Mouse (Mus musculus) hindbrain, embryonic 16.5 days (tissue): ENCODE results near the gene Mrnip. TPM values are rescaled to one million over a fixed set of nuclear protein-coding genes. Genes with fewer than 3 reads are reported as not detected.

Experiments
- ATAC-seq: fragments of 200-750 bp; cut with Nextera tagmentation; 2 replicates; pipeline ENCODE4 v1.8.0; 2017; ENCODE audit warnings: moderate TSS enrichment, moderate library complexity
- H3K27ac ChIP-seq: fragments of 300-500 bp; sonication (generic); 2 replicates; pipeline ENCODE4 v1.5.1; 2014; ENCODE audit warnings: low read depth, mild to moderate bottlenecking, control low read depth, low read length, moderate library complexity
- H3K27me3 ChIP-seq: fragments of 300-500 bp; sonication (generic); replicated peaks from 2 replicates; pipeline ENCODE4 v1.6.1; 2014; ENCODE audit warnings: low read length; ENCODE audit not compliant: control insufficient read depth, insufficient read depth
- H3K36me3 ChIP-seq: fragments of 300-500 bp; sonication (generic); 2 replicates; pipeline ENCODE4 v1.6.1; 2014; ENCODE audit warnings: mild to moderate bottlenecking, low read length, moderate library complexity, mixed read lengths; ENCODE audit not compliant: control insufficient read depth, insufficient read depth
- H3K4me1 ChIP-seq: fragments of 300-500 bp; sonication (generic); 2 replicates; pipeline ENCODE4 v1.6.1; 2014; ENCODE audit warnings: low read depth, low read length; ENCODE audit not compliant: control insufficient read depth, insufficient read depth
- H3K4me2 ChIP-seq: fragments of 300-500 bp; sonication (generic); 2 replicates; pipeline ENCODE4 v1.6.1; 2014; ENCODE audit warnings: mild to moderate bottlenecking, low read length, control low read depth, moderate library complexity
- H3K4me3 ChIP-seq: fragments of 300-500 bp; sonication (generic); 2 replicates; pipeline ENCODE4 v1.5.1; 2014; ENCODE audit warnings: mild to moderate bottlenecking, low read length, control low read depth, moderate library complexity
- H3K9ac ChIP-seq: fragments of 300-500 bp; sonication (generic); 2 replicates; pipeline ENCODE4 v1.6.1; 2014; ENCODE audit warnings: low read depth, mild to moderate bottlenecking, control low read depth, low read length, moderate library complexity
- H3K9me3 ChIP-seq: fragments of 300-500 bp; sonication (generic); 2 replicates; pipeline ENCODE4 v1.6.1; 2014; ENCODE audit warnings: mild to moderate bottlenecking, low read length, moderate library complexity; ENCODE audit not compliant: control insufficient read depth
- WGBS: fragments of 180-500 bp; shearing (Covaris S2); extraction: QIAGEN DNeasy Blood & Tissue Kit; methylation state at CpG from one replicate; pipeline ENCODE4 v1.1.7; 2014; 5-methylcytosine and 5-hydroxymethylcytosine counted together
- microRNA-seq: library from miRNA; unstranded; fragments of <30 nt; microRNA quantifications from one replicate; pipeline ENCODE4, GENCODE M21; 2017
- polyA plus RNA-seq: library from polyadenylated mRNA; unstranded; fragments of >200 nt; fragmentation: Nextera tagmentation; extraction: Ambion mirVana; gene quantifications from 2 replicates; pipeline ENCODE4 v1.2.1, GENCODE M21; 2015

Mrnip gene
- polyA plus RNA-seq, 1 experiment from 2014 or later, result 39.1 TPM

DNA sequence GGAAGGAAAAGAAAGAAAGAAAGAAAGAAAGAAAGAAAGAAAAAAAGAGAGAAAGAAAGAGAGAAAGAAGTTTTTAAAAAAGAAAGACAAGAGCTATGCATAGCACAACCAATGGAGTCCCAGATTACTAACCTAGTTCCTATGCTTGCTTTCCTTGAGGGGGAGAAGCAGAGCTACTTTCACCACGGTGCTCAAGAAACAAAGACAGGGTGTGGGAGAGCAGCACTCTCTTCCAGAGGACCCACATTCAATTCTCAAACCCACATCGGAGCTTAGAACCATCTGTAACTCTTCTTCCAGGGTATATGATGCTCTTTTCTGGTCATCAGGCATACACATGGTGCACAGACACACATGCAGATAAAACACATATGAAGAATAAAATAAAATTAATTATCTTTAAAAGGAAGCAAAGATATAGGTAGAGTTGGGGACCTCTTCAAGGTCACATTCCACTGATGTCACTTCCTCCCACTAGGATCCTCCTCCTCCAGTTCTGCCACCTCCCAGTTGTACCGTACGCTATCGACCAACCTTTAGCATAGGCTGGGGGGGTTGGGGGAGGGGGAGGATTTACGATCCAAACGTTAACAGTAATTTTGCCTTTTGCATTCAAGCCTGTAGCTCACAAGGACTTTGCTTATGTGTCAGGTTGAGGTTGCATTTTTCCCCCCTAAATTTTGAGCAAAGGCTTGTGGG, 74.4 kb downstream of the Mrnip start:
- 82% methylated on average over 7 of the region's 7 CpGs for WGBS
- Histone ChIP-seq H3K36me3 (no peaks in the 10 kb centered on the region), H3K9ac (no peak overlapping the region), H3K4me1 (no peaks in the 10 kb centered on the region), H3K9me3 (no peaks in the 10 kb centered on the region), H3K4me2 (no peak overlapping the region), H3K27ac (no peak overlapping the region), H3K4me3 (no peak overlapping the region), H3K27me3 (no peaks in the 10 kb centered on the region)
- ATAC-seq, result no peak

Small RNA genes within 50 kb of the gene (microRNA-seq; reads per million reads assigned to microRNA genes)
- gene Mir6919, result 1.2 reads per million

Other genes starting within 250 kb of the Mrnip start
- gene Rnf130, start 149.1 kb upstream of the Mrnip start, polyA plus RNA-seq, result 32.6 and 46.6 TPM in 2 replicates
- 36.0 and 41.9 TPM in 2 replicates for gene Tbc1d9b, start 43.0 kb upstream of the Mrnip start, polyA plus RNA-seq
- gene Sqstm1, start 36.4 kb downstream of the Mrnip start, polyA plus RNA-seq, result 448 and 480 TPM in 2 replicates
- gene Mgat4b, start 36.4 kb downstream of the Mrnip start, polyA plus RNA-seq, result 15.6 and 30.9 TPM in 2 replicates
- gene Ltc4s, start 64.2 kb downstream of the Mrnip start, polyA plus RNA-seq, result 2.2 and 3.4 TPM in 2 replicates
- 1.9 and 2.3 TPM in 2 replicates for gene Maml1, start 117.9 kb downstream of the Mrnip start, polyA plus RNA-seq
- gene Canx, start 151.2 kb downstream of the Mrnip start, polyA plus RNA-seq, result 303 and 304 TPM in 2 replicates
- 0.86 and 2.6 TPM in 2 replicates for gene Cby3, start 180.0 kb downstream of the Mrnip start, polyA plus RNA-seq
- gene Hnrnph1, start 202.5 kb downstream of the Mrnip start, polyA plus RNA-seq, result 384 and 414 TPM in 2 replicates